Mouse (Mus musculus) myocyte (in vitro differentiated cells): ENCODE results near the gene Mtrex. TPM values are rescaled to one million over a fixed set of nuclear protein-coding genes. Genes with fewer than 3 reads are reported as not detected.

Experiments used
- H3K27me3 ChIP-seq: one replicate; pipeline ENCODE4 v1.6.1; 2011; ENCODE audit not compliant: control insufficient read depth, insufficient read depth, insufficient read length
- H3K36me3 ChIP-seq: one replicate; pipeline ENCODE4 v1.6.1; 2011; ENCODE audit not compliant: control insufficient read depth, insufficient read depth
- H3K4me2 ChIP-seq: one replicate; pipeline ENCODE4 v1.6.1; 2011; ENCODE audit warnings: low read depth, control low read depth
- H3K4me3 ChIP-seq: one replicate; pipeline ENCODE4 v1.5.1; 2011; ENCODE audit warnings: mild to moderate bottlenecking, control low read depth, moderate library complexity
- H3K79me2 ChIP-seq: one replicate; pipeline ENCODE4 v1.6.1; 2011; ENCODE audit not compliant: control insufficient read depth, insufficient read depth
- H3ac ChIP-seq: one replicate; pipeline ENCODE4 v1.6.1; 2011; ENCODE audit not compliant: control insufficient read depth, insufficient read length
- CEBPB ChIP-seq: IDR thresholded peaks from 2 replicates; pipeline ENCODE4 v1.6.1; 2011; ENCODE audit warnings: mild to moderate bottlenecking, moderate library complexity; ENCODE audit not compliant: poor library complexity, insufficient read depth, severe bottlenecking
- E2F4 ChIP-seq: IDR thresholded peaks from one replicate; pipeline ENCODE4 v1.6.1; 2011; ENCODE audit warnings: mild to moderate bottlenecking, control low read depth, moderate library complexity; ENCODE audit not compliant: insufficient read depth
- MAX ChIP-seq: IDR thresholded peaks from one replicate; pipeline ENCODE4 v1.6.1; 2011; ENCODE audit warnings: low read depth, mild to moderate bottlenecking, control low read depth
- MYOD1 ChIP-seq, 3 experiments: IDR thresholded peaks; one replicate each; pipeline ENCODE4 v1.6.1; 2011; ENCODE audit warnings: control low read depth in 2 of 3, low read depth in 2 of 3, mild to moderate bottlenecking in 2 of 3, moderate library complexity in 1 of 3; ENCODE audit not compliant: insufficient read length in 2 of 3, control insufficient read depth in 1 of 3
- MYOG ChIP-seq, 3 experiments: IDR thresholded peaks; one replicate each; pipeline ENCODE4 v1.6.1; 2011; ENCODE audit warnings: control low read depth in 2 of 3, low read depth in 2 of 3, mild to moderate bottlenecking in 2 of 3; ENCODE audit not compliant: insufficient read length in 2 of 3, control insufficient read depth in 1 of 3, insufficient read depth in 1 of 3
- POLR2A ChIP-seq: IDR thresholded peaks from one replicate; pipeline ENCODE4 v1.6.1; 2011; ENCODE audit warnings: low read depth, mild to moderate bottlenecking, control low read depth, moderate library complexity; ENCODE audit not compliant: insufficient read length
- POLR2AphosphoS2 ChIP-seq: IDR thresholded peaks from one replicate; pipeline ENCODE4 v1.6.1; 2011; ENCODE audit warnings: low read depth, control low read depth; ENCODE audit not compliant: insufficient read length
- REST ChIP-seq: IDR thresholded peaks from one replicate; pipeline ENCODE4 v1.6.1; 2011; ENCODE audit warnings: mild to moderate bottlenecking, control low read depth, moderate library complexity; ENCODE audit not compliant: insufficient read depth, insufficient read length
- SRF ChIP-seq: IDR thresholded peaks from one replicate; pipeline ENCODE4 v1.6.1; 2011; ENCODE audit warnings: low read depth; ENCODE audit not compliant: control insufficient read depth, insufficient read length
- TCF12 ChIP-seq: IDR thresholded peaks from one replicate; pipeline ENCODE4 v1.6.1; 2011; ENCODE audit warnings: mild to moderate bottlenecking, control low read depth; ENCODE audit not compliant: poor library complexity, insufficient read depth, severe bottlenecking
- TCF3 ChIP-seq: IDR thresholded peaks from one replicate; pipeline ENCODE4 v1.6.1; 2011; ENCODE audit warnings: low read depth, control low read depth; ENCODE audit not compliant: insufficient read length
- USF1 ChIP-seq: IDR thresholded peaks from one replicate; pipeline ENCODE4 v1.6.1; 2011; ENCODE audit warnings: low read depth, mild to moderate bottlenecking, control low read depth, moderate library complexity
- polyA plus RNA-seq: library from polyadenylated mRNA; unstranded; fragments of >200 nt; fragmentation: generic; extraction: Trizol; gene quantifications from one replicate; pipeline ENCODE4 v1.2.1, GENCODE M21; 2012; ENCODE audit warnings: missing spikeins

Gene Mtrex
- polyA plus RNA-seq, 1 experiment, result 12.6 TPM

DNA sequence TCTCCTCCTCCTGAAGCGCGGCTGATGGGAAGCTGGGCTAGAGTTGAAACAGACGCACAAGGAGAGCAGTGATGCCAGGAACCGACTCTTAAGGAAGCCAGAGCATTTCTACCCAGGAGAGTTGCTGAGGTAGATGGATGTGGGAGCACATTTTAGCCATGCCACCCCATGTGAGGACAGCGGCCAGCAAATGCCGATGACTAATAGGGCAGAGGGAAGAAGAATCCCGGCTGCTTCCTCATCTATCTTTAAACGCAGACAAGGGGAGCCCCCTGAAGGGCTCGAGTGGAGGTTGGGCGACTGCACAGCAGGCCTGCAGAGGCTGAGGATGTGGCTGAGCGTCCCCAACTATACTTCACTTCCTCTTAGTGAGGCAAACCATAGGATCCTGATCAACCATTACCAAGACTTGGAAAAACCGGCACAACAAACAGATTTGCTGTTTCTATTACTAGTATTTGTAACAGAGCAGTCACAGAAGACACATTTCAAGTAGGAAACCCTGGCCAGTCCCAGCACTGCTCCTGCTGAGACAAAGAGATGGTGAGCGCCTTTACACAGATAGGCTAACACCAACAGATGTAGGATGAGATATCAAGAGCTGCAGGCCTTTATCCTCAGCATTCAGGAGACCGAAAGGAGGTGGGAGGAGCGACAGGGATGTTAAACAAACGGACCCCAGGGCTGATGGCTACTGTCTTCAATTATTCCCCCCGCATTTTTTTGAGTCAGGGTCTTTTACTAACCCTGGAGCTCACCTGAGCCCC is 55.5 kb downstream of the Mtrex start:
- no peak overlapping the region for H3K4me3 ChIP-seq
- H3K27me3 ChIP-seq, result no peaks in the 10 kb centered on the region
- no peaks in the 10 kb centered on the region for H3K79me2 ChIP-seq
- H3ac ChIP-seq, result no peak overlapping the region
- H3K36me3 ChIP-seq, result peaks cover 63% of the 10 kb centered on the region
- TF ChIP-seq CEBPB (no peak), MYOG (IDR thresholded peaks at IDR 0.05; ENCODE audit: control insufficient read depth in 1 of 3, insufficient read depth in 1 of 3, insufficient read length in 2 of 3, low read depth in 2 of 3) (no peak), POLR2A (no peak), E2F4 (no peak), MYOD1 (IDR thresholded peaks at IDR 0.05; ENCODE audit: control insufficient read depth in 1 of 3, insufficient read length in 2 of 3, low read depth in 2 of 3) (no peak), TCF3 (no peak), TCF12 (no peak), REST (no peak), USF1 (no peak), POLR2AphosphoS2 (no peak)
- H3K4me2 ChIP-seq, result no peak overlapping the region

DNA sequence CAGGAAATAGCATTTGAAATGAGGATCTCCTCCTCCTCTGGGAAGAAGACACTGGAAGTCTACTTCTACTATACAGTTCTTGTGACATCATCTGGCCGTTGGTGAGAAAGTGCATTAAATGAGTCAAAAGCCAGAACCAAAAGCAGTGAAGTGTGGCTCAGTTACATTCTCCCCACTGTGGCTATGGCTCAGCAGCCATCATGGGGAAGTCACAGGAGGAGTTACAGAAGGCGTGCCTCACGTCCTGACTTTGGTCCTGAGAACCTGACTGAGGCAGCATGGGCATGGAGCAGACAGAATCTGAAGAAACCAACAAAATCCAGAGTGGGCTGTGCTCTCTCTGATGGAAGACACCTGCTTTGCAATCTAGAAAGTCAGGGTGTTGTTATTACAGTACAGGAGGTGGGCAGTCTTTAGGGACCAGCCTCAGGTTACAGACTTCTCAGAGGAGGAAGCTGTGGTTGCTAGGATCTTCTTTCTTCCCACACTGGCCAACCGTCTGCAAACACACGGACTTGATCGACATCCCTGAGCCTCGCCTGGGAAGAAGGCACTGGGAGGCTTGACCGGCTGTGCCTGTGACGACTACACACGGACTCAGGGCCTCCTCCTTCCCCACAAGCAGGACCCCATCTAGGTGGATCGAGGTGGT is 57.0 kb downstream of the Mtrex start:
- TF ChIP-seq SRF (no peak), POLR2AphosphoS2 (peak; percentile 0)
- Histone ChIP-seq H3K79me2 (no peaks in the 10 kb centered on the region), H3ac (no peak overlapping the region)

DNA sequence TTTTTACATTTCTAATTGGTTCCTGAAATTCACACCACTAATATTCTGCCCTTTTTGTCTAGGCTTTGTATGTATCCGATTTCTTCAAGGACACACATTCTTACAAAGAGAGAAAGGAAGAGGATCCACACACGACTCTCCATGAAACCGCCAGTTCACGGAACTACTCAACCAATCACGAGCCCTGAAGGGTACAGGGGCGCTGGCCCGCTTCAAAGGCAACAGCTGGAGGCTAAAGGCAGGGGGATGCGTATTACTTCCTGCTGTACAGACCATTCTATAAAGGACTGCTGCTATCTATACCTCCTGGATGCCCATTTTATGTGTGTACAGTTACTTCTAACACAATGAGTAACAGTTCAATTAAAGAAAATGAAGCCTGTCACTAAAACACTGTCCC is 59.8 kb downstream of the Mtrex start:
- H3K4me2 ChIP-seq, result no peak overlapping the region
- H3K4me3 ChIP-seq, result no peak overlapping the region
- H3ac ChIP-seq, result no peak overlapping the region
- TF ChIP-seq POLR2A (no peak), MAX (no peak), POLR2AphosphoS2 (no peak), REST (no peak), USF1 (no peak), TCF3 (no peak), MYOD1 (IDR thresholded peaks at IDR 0.05; ENCODE audit: control insufficient read depth in 1 of 3, insufficient read length in 2 of 3, low read depth in 2 of 3) (no peak), CEBPB (no peak), E2F4 (no peak), TCF12 (no peak), MYOG (IDR thresholded peaks at IDR 0.05; ENCODE audit: control insufficient read depth in 1 of 3, insufficient read depth in 1 of 3, insufficient read length in 2 of 3, low read depth in 2 of 3) (no peak), SRF (no peak)
- peaks cover 60% of the 10 kb centered on the region for H3K36me3 ChIP-seq
- no peaks in the 10 kb centered on the region for H3K79me2 ChIP-seq
- H3K27me3 ChIP-seq, result no peaks in the 10 kb centered on the region

More for the DNA sequence above, 57.0 kb downstream of the Mtrex start:
- Histone ChIP-seq H3K4me3 (no peak overlapping the region), H3K36me3 (peaks cover 68% of the 10 kb centered on the region), H3K4me2 (no peak overlapping the region), H3K27me3 (no peaks in the 10 kb centered on the region)

DNA sequence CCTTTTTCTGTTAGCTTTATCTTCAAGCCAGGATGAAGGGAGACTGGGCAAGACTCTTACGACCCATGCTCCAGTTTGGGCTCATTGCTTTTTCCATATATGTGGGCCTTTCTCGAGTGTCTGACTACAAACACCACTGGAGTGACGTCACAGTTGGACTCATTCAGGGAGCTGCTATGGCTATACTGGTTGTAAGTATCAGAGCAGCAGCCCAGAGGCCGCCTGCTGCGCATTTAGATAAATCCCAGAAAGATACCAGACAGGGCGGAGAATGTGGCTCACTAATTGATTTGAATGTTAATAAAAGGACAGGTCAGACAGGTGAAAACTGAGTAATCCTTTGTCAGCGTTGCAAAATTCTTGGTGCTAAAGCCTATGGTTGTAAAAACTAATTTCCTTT is 60.4 kb downstream of the Mtrex start:
- Histone ChIP-seq H3K79me2 (no peaks in the 10 kb centered on the region), H3ac (no peak overlapping the region), H3K27me3 (no peaks in the 10 kb centered on the region), H3K4me3 (no peak overlapping the region), H3K36me3 (peaks cover 60% of the 10 kb centered on the region), H3K4me2 (no peak overlapping the region)
- TF ChIP-seq MYOD1 (IDR thresholded peaks at IDR 0.05; ENCODE audit: control insufficient read depth in 1 of 3, insufficient read length in 2 of 3, low read depth in 2 of 3) (no peak), E2F4 (no peak), TCF3 (no peak), MAX (no peak)

DNA sequence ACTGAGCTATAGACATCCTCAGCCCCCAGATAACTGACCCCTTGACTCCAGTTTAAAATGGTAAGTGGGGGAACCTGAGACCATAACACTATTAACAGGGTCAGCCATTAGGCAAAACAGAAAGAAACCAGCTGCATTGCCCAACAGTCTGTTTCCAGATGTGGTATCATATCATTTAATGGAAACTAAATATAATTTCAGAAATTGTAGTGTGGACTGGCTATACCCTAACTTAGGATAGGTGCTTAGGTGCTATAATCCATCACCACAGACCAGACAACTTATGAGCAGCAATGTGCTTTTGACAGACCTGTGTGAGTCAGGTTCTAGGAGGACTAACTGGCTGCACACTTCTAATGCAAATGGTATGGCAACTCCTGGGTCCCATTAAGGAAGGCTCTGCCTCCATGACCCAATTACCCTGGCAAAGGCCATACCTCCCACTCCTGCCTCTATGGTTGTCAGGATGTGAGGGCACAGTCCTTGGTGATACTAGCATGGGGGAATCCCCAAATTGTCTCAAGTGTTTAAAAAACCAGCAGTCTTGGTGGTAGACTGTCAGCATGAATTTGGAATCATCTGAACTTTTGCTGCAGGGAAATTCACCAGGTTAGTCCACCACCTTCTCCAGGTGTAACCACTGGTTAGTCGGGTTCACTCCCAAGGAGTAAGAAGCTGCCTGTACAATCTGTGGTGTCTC is 64.1 kb downstream of the Mtrex start:
- Histone ChIP-seq H3K79me2 (no peaks in the 10 kb centered on the region), H3K36me3 (peaks cover 55% of the 10 kb centered on the region), H3K27me3 (no peaks in the 10 kb centered on the region), H3K4me3 (no peak overlapping the region), H3K4me2 (no peak overlapping the region), H3ac (no peak overlapping the region)
- no peak for TF ChIP-seq TCF3
- peak; percentile 86 for TF ChIP-seq CEBPB
